Mouse (Mus musculus): ENCODE measurements around the gene C730034F03Rik. TPM values are rescaled to one million over a fixed set of nuclear protein-coding genes. Genes with fewer than 3 reads are reported as not detected.

C730034F03Rik gene
- polyA plus RNA-seq, 1 experiment from 2014 or later: 3.1 TPM

DNA sequence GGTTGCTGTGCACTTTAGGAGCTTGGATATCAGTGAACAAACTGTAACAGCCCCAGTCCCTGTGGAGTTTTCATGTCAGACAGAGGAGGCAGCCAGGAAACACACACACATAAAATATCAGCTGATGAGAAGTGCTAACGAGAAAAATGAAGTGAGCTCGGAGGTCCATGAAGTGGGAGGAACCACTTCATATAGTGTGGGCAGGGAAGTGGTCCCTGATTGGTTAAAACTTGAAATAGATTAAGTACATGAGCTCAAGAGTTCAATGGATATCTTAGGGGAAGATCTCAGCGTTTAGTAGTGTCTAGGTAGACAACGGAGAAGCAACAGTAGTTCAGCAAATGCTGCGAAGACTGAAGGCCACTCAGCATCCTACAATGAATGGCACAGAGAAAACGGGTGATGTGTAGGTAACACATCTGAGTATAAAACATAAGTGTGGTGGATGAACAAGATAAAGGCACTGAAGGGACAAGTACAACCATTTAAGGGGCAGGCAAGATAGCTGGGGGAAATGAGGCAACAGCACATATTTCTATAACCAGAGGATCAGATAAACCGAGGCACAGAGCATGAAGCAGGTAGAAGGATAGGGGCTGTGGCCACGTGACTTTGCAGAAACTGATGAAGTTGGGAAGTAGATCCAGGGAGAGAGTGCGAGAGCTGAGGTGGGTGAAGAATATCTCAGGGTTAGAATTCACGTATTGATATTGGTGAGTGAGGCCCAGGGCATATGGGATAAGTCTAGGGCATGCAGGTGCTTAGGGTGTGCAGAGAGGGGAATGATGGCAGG lies 24.4 kb upstream of the C730034F03Rik start:
- no peak overlapping the region for H3K4me3 ChIP-seq (ENCODE audit: low read length)
- no peak overlapping the region for H3K4me2 ChIP-seq (replicated peaks; ENCODE audit: low read depth, low read length)
- no peak for ATAC-seq (ENCODE audit: low FRiP score, low TSS enrichment)
- no peak overlapping the region for H3K9ac ChIP-seq (ENCODE audit: low read depth, low read length)
- WGBS: 81% methylated on average over 10 of the region's 10 CpGs
- no peaks in the 10 kb centered on the region for H3K36me3 ChIP-seq (ENCODE audit: control insufficient read depth, insufficient read depth, low read length)
- no peaks in the 10 kb centered on the region for H3K4me1 ChIP-seq (ENCODE audit: control insufficient read depth, insufficient read depth, low read length)
- H3K27me3 ChIP-seq (ENCODE audit: control insufficient read depth, insufficient read depth, low read length): no peaks in the 10 kb centered on the region
- H3K9me3 ChIP-seq (ENCODE audit: control insufficient read depth, low read length): peaks cover 3% of the 10 kb centered on the region; the same call in 1 of the 2 replicates
- H3K27ac ChIP-seq (ENCODE audit: low read depth, low read length): no peak overlapping the region

DNA sequence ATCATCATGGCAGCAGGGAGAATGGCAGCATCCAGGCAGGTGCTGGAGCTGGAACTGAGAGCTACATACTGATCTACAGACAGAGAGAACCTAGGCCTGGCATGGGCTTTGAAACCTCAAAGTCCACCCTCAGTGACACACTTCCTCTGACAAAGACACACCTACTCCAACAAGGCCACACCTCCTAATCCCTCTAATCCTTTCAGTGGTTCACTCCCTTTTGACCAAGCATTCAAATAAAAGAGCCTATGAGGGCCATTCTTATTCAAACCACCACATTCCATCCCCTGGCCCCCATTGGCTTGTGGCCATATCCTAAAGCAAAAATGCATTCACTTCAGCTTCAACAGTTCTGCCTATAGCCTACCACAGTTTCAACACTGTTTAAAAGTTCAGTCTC lies 22.7 kb upstream of the C730034F03Rik start:
- Histone ChIP-seq H3K27me3 (ENCODE audit: control insufficient read depth, insufficient read depth, low read length) (no peaks in the 10 kb centered on the region), H3K36me3 (ENCODE audit: control insufficient read depth, insufficient read depth, low read length) (no peaks in the 10 kb centered on the region), H3K4me2 (replicated peaks; ENCODE audit: low read depth, low read length) (no peak overlapping the region), H3K9me3 (ENCODE audit: control insufficient read depth, low read length) (peaks cover 3% of the 10 kb centered on the region; the same call in 1 of the 2 replicates), H3K9ac (ENCODE audit: low read depth, low read length) (no peak overlapping the region), H3K4me3 (ENCODE audit: low read length) (no peak overlapping the region), H3K27ac (ENCODE audit: low read depth, low read length) (no peak overlapping the region), H3K4me1 (ENCODE audit: control insufficient read depth, insufficient read depth, low read length) (no peaks in the 10 kb centered on the region)
- ATAC-seq (ENCODE audit: low FRiP score, low TSS enrichment): no peak

DNA sequence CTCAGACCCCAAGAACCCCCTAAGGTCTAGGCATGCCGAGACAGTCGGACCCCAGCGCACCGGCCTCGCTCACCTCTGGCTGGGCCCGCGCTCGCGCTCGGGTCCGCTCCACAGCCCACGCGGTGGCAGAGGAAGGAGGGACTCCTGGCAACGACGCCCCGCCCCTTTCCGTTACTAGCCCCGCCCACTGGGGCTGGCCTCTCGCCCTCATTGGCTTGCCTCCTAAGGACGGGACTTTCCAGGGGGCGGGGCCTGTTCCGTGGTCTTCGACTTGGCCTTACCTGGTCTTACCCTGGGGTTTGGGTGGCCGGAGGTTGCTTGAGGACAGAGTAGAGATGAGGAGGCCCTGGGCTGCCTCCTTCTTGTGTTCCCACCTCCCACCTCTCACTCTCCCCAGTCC lies 19.3 kb upstream of the C730034F03Rik start, which contains the start of gene Syce3:
Gene Syce3 (minus strand): TSS at position 386 of the 400 bp plus-strand sequence.
- H3K27me3 ChIP-seq (ENCODE audit: control insufficient read depth, insufficient read depth, low read length): no peaks in the 10 kb centered on the region
- H3K4me2 ChIP-seq (replicated peaks; ENCODE audit: low read depth, low read length): no peak within 1 kb of the TSS
- H3K9ac ChIP-seq (ENCODE audit: low read depth, low read length): no peak within 1 kb of the TSS
- no peaks in the 10 kb centered on the region for H3K4me1 ChIP-seq (ENCODE audit: control insufficient read depth, insufficient read depth, low read length)
- no peak within 1 kb of the TSS for H3K4me3 ChIP-seq (ENCODE audit: low read length)
- ATAC-seq (ENCODE audit: low FRiP score, low TSS enrichment): 0 out of 2 replicates have a peak, but pooled peaks have one; percentile 12
- no peaks in the 10 kb centered on the region for H3K36me3 ChIP-seq (ENCODE audit: control insufficient read depth, insufficient read depth, low read length)
- peaks cover 3% of the 10 kb centered on the region; the same call in 1 of the 2 replicates for H3K9me3 ChIP-seq (ENCODE audit: control insufficient read depth, low read length)
- WGBS: 93% methylated on average over 22 of the region's 24 CpGs
- no peak within 1 kb of the TSS for H3K27ac ChIP-seq (ENCODE audit: low read depth, low read length)

DNA sequence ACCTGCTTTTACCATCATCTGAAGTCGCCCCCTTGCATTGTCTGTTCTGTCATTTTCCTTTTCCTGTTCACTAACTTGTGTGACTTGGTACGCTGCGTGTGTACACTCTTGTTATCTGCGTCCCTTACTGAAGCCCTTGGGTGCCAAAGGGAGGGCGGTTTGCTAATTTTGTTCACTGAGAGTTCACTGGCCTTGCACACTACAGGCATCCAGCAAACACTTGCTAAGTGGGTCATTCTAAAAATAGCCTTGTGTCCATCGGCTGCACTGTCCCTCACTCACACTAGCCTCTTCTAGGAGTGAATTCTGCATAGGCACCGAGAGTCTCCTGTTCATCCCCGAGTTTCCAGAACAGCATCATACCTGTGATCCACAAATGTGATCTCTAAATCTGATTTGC lies 14.1 kb upstream of the C730034F03Rik start:
- 88% methylated on average over 8 of the region's 8 CpGs for WGBS
- no peaks in the 10 kb centered on the region for H3K9me3 ChIP-seq (ENCODE audit: control insufficient read depth, low read length)
- H3K9ac ChIP-seq (ENCODE audit: low read depth, low read length): no peak overlapping the region
- H3K4me3 ChIP-seq (ENCODE audit: low read length): no peak overlapping the region
- no peaks in the 10 kb centered on the region; the same call in 1 of the 2 replicates for H3K36me3 ChIP-seq (ENCODE audit: control insufficient read depth, insufficient read depth, low read length)
- no peak for ATAC-seq (ENCODE audit: low FRiP score, low TSS enrichment)
- no peak overlapping the region for H3K27ac ChIP-seq (ENCODE audit: low read depth, low read length)
- no peaks in the 10 kb centered on the region for H3K27me3 ChIP-seq (ENCODE audit: control insufficient read depth, insufficient read depth, low read length)
- no peaks in the 10 kb centered on the region for H3K4me1 ChIP-seq (ENCODE audit: control insufficient read depth, insufficient read depth, low read length)
- no peak overlapping the region for H3K4me2 ChIP-seq (replicated peaks; ENCODE audit: low read depth, low read length)

DNA sequence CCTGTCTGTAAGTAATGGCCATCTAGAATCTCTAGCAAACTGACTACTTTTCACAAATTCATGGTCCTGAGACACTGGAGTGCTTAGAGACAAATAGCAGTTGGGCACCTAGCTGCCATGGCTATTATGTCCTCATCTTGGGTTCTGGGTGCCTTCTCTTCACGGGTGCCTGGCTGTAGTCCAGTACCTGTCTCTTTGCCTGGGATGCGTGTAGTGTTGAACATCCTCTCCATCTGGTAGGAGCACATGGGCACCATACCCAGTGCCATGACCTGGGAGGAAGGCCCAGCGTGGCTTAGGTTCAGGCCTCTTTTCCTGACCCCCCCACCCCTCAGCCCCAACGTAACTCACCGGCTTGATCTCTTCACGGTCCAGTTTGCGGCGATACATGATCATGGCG lies 7.5 kb upstream of the C730034F03Rik start:
- no peaks in the 10 kb centered on the region for H3K9me3 ChIP-seq (ENCODE audit: control insufficient read depth, low read length)
- peaks cover 11% of the 10 kb centered on the region; the same call in 1 of the 2 replicates for H3K36me3 ChIP-seq (ENCODE audit: control insufficient read depth, insufficient read depth, low read length)
- H3K9ac ChIP-seq (ENCODE audit: low read depth, low read length): no peak overlapping the region
- ATAC-seq (ENCODE audit: low FRiP score, low TSS enrichment): no peak
- H3K27ac ChIP-seq (ENCODE audit: low read depth, low read length): no peak overlapping the region
- H3K27me3 ChIP-seq (ENCODE audit: control insufficient read depth, insufficient read depth, low read length): no peaks in the 10 kb centered on the region
- WGBS: 88% methylated on average over 9 of the region's 9 CpGs
- H3K4me1 ChIP-seq (ENCODE audit: control insufficient read depth, insufficient read depth, low read length): no peaks in the 10 kb centered on the region
- H3K4me2 ChIP-seq (replicated peaks; ENCODE audit: low read depth, low read length): no peak overlapping the region
- no peak overlapping the region for H3K4me3 ChIP-seq (ENCODE audit: low read length)

DNA sequence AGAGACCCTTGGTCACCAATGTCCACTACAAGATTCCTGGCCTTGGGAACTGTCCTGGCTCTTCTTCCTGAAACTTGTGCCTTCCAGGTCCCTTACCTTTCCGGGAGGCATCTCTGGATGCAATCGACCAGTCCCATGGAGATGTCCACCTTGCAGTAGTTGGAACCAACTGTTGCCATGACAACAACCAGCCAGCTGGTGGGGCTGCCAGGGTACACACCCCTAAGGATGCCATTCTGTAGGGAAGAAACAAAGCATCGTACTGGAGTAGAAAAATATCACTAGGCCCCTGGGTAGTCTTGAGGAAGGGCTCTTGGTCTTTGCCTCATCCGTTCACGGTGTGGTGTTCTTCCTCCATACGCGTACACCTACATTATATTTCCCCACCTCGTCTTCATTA lies 4.8 kb upstream of the C730034F03Rik start:
- Histone ChIP-seq H3K4me2 (replicated peaks; ENCODE audit: low read depth, low read length) (no peak overlapping the region), H3K9me3 (ENCODE audit: control insufficient read depth, low read length) (no peaks in the 10 kb centered on the region), H3K4me3 (ENCODE audit: low read length) (no peak overlapping the region), H3K27ac (ENCODE audit: low read depth, low read length) (no peak overlapping the region), H3K36me3 (ENCODE audit: control insufficient read depth, insufficient read depth, low read length) (peaks cover 21% of the 10 kb centered on the region), H3K27me3 (ENCODE audit: control insufficient read depth, insufficient read depth, low read length) (no peaks in the 10 kb centered on the region), H3K4me1 (ENCODE audit: control insufficient read depth, insufficient read depth, low read length) (peaks cover 4% of the 10 kb centered on the region; the same call in 1 of the 2 replicates), H3K9ac (ENCODE audit: low read depth, low read length) (no peak overlapping the region)
- no peak for ATAC-seq (ENCODE audit: low FRiP score, low TSS enrichment)
- WGBS: 90% methylated on average over 8 of the region's 8 CpGs

DNA sequence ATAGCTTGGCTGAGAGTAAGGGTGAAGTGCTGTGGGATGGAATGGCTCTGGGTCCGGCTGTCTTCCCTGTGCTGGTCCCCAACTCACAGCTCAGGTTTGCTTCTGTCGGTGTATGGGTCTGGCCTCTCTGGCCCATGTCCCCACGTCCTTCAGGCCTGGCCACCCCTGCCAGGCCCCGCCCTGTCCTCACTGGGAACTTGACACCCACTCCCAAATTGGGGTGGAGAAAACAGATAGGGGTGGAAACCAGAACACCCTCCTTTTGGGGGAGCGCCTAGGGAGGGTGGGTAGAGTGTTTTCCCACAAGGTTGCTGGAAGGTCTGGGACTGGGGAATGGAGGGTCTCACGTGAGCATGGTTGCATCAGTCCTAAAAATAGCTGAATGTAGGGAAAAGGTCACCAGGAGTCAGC lies 3.7 kb upstream of the C730034F03Rik start, which contains the start of gene Cpt1b:
Gene Cpt1b (minus strand): TSS at position 153 of the 411 bp plus-strand sequence.
- H3K27ac ChIP-seq (ENCODE audit: low read depth, low read length): no peak within 1 kb of the TSS
- peak within 1 kb of the TSS; percentile 26 for H3K4me2 ChIP-seq (replicated peaks; ENCODE audit: low read depth, low read length)
- WGBS: 23% methylated on average over 6 of the region's 6 CpGs
- H3K9ac ChIP-seq (ENCODE audit: low read depth, low read length): no peak within 1 kb of the TSS
- peaks cover 4% of the 10 kb centered on the region; the same call in 1 of the 2 replicates for H3K4me1 ChIP-seq (ENCODE audit: control insufficient read depth, insufficient read depth, low read length)
- H3K9me3 ChIP-seq (ENCODE audit: control insufficient read depth, low read length): no peaks in the 10 kb centered on the region
- peaks cover 21% of the 10 kb centered on the region for H3K36me3 ChIP-seq (ENCODE audit: control insufficient read depth, insufficient read depth, low read length)
- H3K27me3 ChIP-seq (ENCODE audit: control insufficient read depth, insufficient read depth, low read length): no peaks in the 10 kb centered on the region
- no peak for ATAC-seq (ENCODE audit: low FRiP score, low TSS enrichment)
- no peak within 1 kb of the TSS for H3K4me3 ChIP-seq (ENCODE audit: low read length)

DNA sequence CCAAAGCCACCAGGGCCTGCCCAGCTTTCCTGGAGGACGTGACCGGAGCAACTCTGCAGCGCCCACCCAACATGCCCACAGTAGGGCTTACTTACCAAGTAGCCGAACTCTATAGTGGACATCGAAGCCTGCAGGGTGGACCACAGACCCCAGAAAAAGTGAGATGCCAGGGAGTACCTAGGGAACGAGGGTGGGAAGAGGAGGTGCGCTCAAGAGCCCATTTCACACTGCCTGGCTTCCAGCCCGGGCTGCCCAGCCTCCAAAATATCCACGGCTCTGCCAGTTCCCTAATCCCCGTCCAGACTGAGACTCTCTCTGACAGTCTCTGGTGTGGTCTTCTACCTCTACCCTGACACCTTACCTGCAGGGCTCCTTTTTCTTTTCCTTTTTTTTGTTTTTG lies 2.7 kb upstream of the C730034F03Rik start:
- Histone ChIP-seq H3K4me2 (replicated peaks; ENCODE audit: low read depth, low read length) (no peak overlapping the region), H3K4me1 (ENCODE audit: control insufficient read depth, insufficient read depth, low read length) (peaks cover 4% of the 10 kb centered on the region; the same call in 1 of the 2 replicates), H3K36me3 (ENCODE audit: control insufficient read depth, insufficient read depth, low read length) (peaks cover 21% of the 10 kb centered on the region), H3K27ac (ENCODE audit: low read depth, low read length) (no peak overlapping the region), H3K9me3 (ENCODE audit: control insufficient read depth, low read length) (no peaks in the 10 kb centered on the region), H3K4me3 (ENCODE audit: low read length) (no peak overlapping the region), H3K27me3 (ENCODE audit: control insufficient read depth, insufficient read depth, low read length) (no peaks in the 10 kb centered on the region), H3K9ac (ENCODE audit: low read depth, low read length) (no peak overlapping the region)
- WGBS: 95% methylated on average over 10 of the region's 10 CpGs
- ATAC-seq (ENCODE audit: low FRiP score, low TSS enrichment): no peak

DNA sequence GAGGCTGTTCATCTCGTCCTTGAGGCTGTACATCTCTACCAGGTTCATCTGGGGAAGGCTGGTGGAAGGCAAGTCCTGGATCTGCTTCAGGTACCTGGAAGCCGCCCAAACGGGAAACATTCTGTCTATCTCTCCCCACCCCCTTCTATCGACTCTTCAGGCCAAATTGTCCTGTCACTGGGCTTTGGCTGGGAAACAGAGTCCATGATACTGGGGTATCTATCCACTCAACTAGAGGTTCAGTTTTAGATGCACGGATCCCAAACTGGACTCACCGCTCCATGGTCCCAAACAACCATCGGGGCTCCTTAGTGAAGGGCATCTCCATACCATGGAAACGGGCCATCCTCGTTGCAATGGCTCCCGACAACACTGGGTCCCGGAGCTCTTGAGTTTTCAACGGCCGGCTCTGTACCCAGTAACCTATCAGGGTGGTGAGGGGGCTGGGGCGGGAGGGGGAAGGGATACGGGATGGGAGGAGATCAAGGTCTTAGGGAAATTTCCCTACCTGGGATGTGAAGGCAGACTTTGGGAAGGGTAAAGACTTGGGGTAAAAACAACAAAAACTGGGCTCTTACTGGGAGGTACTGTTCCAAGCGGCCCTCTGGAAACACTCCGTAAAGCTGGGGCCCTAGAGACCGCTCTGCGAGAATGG lies 1.1 kb upstream of the C730034F03Rik start:
- Histone ChIP-seq H3K9me3 (ENCODE audit: control insufficient read depth, low read length) (no peaks in the 10 kb centered on the region), H3K4me1 (ENCODE audit: control insufficient read depth, insufficient read depth, low read length) (peaks cover 4% of the 10 kb centered on the region; the same call in 1 of the 2 replicates), H3K9ac (ENCODE audit: low read depth, low read length) (peak overlapping the region; percentile 68; the same call in 1 of the 2 replicates), H3K27ac (ENCODE audit: low read depth, low read length) (no peak overlapping the region), H3K36me3 (ENCODE audit: control insufficient read depth, insufficient read depth, low read length) (peaks cover 21% of the 10 kb centered on the region), H3K27me3 (ENCODE audit: control insufficient read depth, insufficient read depth, low read length) (no peaks in the 10 kb centered on the region), H3K4me2 (replicated peaks; ENCODE audit: low read depth, low read length) (peak overlapping the region; percentile 89), H3K4me3 (ENCODE audit: low read length) (peak overlapping the region; percentile 72)
- no peak for ATAC-seq (ENCODE audit: low FRiP score, low TSS enrichment)
- 86% methylated on average over 19 of the region's 19 CpGs for WGBS
